Mouse (Mus musculus): ENCODE results near the gene Synpo2l. TPM values are rescaled to one million over a fixed set of nuclear protein-coding genes. Genes with fewer than 3 reads are reported as not detected.

Synpo2l gene
- total RNA-seq, 2 experiments from 2014 or later, result 87.3 to 87.9 TPM

Small RNA genes lying within 50 kb of the gene (microRNA-seq; reads per million reads assigned to microRNA genes)
- gene Mir6946, result 0.54 to 0.76 reads per million in 2 experiments

Other genes with a start within 250 kb of the Synpo2l start
- under 1 TPM in 1 of 2 experiments, not detected in 1; 0.69 TPM for gene Cfap70, start 216.1 kb downstream of the Synpo2l start, total RNA-seq (2021)
- 10 to 100 TPM; 51.3 to 54.3 TPM for gene Anxa7, start 188.2 kb downstream of the Synpo2l start, total RNA-seq (2021)
- under 1 TPM; 0.36 to 0.42 TPM for gene Mss51, start 171.5 kb downstream of the Synpo2l start, total RNA-seq (2021)
- gene Ppp3cb, start 121.8 kb downstream of the Synpo2l start, total RNA-seq (2021), result 10 to 100 TPM; 66.3 to 67.5 TPM
- gene Usp54, start 27.3 kb downstream of the Synpo2l start, total RNA-seq (2021), result 10 to 100 TPM; 12.0 to 14.4 TPM
- under 1 TPM; 0.35 to 0.54 TPM for gene Myoz1, start 11.8 kb downstream of the Synpo2l start, total RNA-seq (2021)
- gene Sec24c, start 6.0 kb upstream of the Synpo2l start, total RNA-seq (2021), result 10 to 100 TPM; 95.8 to 97.9 TPM
- 1 to 10 TPM; 4.6 to 6.1 TPM for gene Fut11, start 26.6 kb upstream of the Synpo2l start, total RNA-seq (2021)
- 100 to 1,000 TPM; 108 to 122 TPM for gene Chchd1, start 34.7 kb upstream of the Synpo2l start, total RNA-seq (2021)
- gene Zswim8, start 39.2 kb upstream of the Synpo2l start, total RNA-seq (2021), result 10 to 100 TPM; 28.5 to 36.0 TPM
- 1 to 10 TPM; 6.4 to 8.3 TPM for gene Ndst2, start 66.2 kb upstream of the Synpo2l start, total RNA-seq (2021)
- gene Camk2g, start 125.7 kb upstream of the Synpo2l start, total RNA-seq (2021), result 10 to 100 TPM; 43.8 to 47.7 TPM
- 1 to 10 TPM; 3.8 to 4.0 TPM for gene Plau, start 168.3 kb upstream of the Synpo2l start, total RNA-seq (2021)

All from heart, adult 18-20 months (tissue).